Comparison of ENCODE assay signal across 27 mouse cellular contexts in the genomic region with DNA sequence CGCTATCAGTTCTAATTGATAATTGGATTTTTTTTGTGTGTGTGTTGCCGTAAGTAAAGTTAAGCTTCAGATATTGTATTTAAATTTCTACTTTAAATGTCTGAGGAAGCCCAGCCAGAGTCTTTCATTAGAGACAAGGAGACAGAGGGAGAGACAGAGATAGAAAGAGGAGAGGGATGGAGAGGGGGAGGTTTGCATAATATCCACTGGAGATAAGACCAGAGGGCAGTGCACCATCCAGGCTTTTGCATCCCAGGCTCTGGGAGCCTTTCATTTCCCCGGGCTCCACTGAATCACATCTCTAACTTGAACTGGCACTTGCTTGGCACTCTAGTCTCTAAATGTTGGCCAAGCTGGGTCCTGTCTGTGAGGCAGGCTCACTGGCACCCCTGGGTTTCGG.
A peak's percentile ranks its signal among the peaks of the same experiment; 100 is the strongest.
DNase-seq lines count a peak whose midpoint lies in the region; ATAC-seq lines count a peak whose summit lies in the region.
"Had no signal": no experiment of that assay in that cellular context is flagged by ENCODE, and none has a peak within 500 bp of the region (broad histone marks: within the 10 kb centered on the region; RNA-seq: fewer than 3 reads in every experiment).

No protein-coding gene starts in this region.

- H3K36me3 ChIP-seq in heart, embryonic 11.5 days (ENCODE audit: control insufficient read depth, insufficient read depth, low read length): no peaks in the 10 kb centered on the region
- H3K36me3 ChIP-seq in hindbrain, embryonic 10.5 days: no peaks in the 10 kb centered on the region
- H3K36me3 ChIP-seq in hindbrain, embryonic 13.5 days: no peaks in the 10 kb centered on the region
- H3K36me3 ChIP-seq in midbrain, embryonic 15.5 days (replicated peaks): no peaks in the 10 kb centered on the region
- H3K36me3 ChIP-seq in midbrain, embryonic 14.5 days (ENCODE audit: control insufficient read depth, insufficient read depth, low read length): no peaks in the 10 kb centered on the region
- H3K36me3 ChIP-seq: embryonic facial prominence, embryonic 10.5 days; embryonic facial prominence, embryonic 15.5 days; kidney, embryonic 15.5 days; limb, embryonic 13.5 days had no signal

- DNase-seq in heart, postnatal 36 days: no peak
- DNase-seq in hindbrain, embryonic 10.5 days (ENCODE audit: low spot score): no peak
- no peak for DNase-seq in midbrain, embryonic 14.5 days
- DNase-seq in lung, adult 18-20 months: no peak
- DNase-seq: adrenal gland, postnatal 25 days; cerebellum, adult 18-20 months; cerebellum, postnatal 14 days; gastrocnemius, adult 2 months; gastrocnemius, postnatal 36 days; kidney, adult 18-20 months; kidney, postnatal 36 days; lung, adult 2 months; lung, postnatal 10 days; thymus, adult 2 months; thymus, postnatal 36 days had no signal

- peak; percentile 29; the same call in 1 of the 2 replicates for ATAC-seq in heart, embryonic 11.5 days (replicated peaks; ENCODE audit: insufficient number of reproducible peaks, low FRiP score, low TSS enrichment)
- no peak for ATAC-seq in hindbrain, embryonic 13.5 days (ENCODE audit: low FRiP score)
- no peak for ATAC-seq in midbrain, embryonic 15.5 days (replicated peaks)
- no peak for ATAC-seq in midbrain, embryonic 14.5 days (ENCODE audit: low FRiP score, low TSS enrichment)
- ATAC-seq: CD4-positive, CD25-positive, alpha-beta regulatory T cell, adult 4 months; forebrain, embryonic 16.5 days; hindbrain, embryonic 16.5 days had no signal

- intact Hi-C loops in heart, postnatal 36 days (cut with DNase I): no loop called here

- H3K9me3 ChIP-seq in heart, embryonic 11.5 days (replicated peaks; ENCODE audit: control insufficient read depth, low read length): no peaks in the 10 kb centered on the region
- H3K9me3 ChIP-seq in hindbrain, embryonic 10.5 days: peaks cover 6% of the 10 kb centered on the region; the same call in 1 of the 2 replicates
- no peaks in the 10 kb centered on the region for H3K9me3 ChIP-seq in hindbrain, embryonic 13.5 days
- no peaks in the 10 kb centered on the region for H3K9me3 ChIP-seq in midbrain, embryonic 15.5 days
- H3K9me3 ChIP-seq in midbrain, embryonic 14.5 days (ENCODE audit: control insufficient read depth, low read length): no peaks in the 10 kb centered on the region; the same call in 1 of the 2 replicates
- H3K9me3 ChIP-seq: embryonic facial prominence, embryonic 10.5 days; embryonic facial prominence, embryonic 15.5 days; kidney, embryonic 15.5 days had no signal

- H3K9ac ChIP-seq in heart, embryonic 11.5 days (ENCODE audit: low read depth, low read length): peak overlapping the region; percentile 34; the same call in 1 of the 2 replicates
- no peak overlapping the region for H3K9ac ChIP-seq in hindbrain, embryonic 13.5 days
- no peak overlapping the region for H3K9ac ChIP-seq in midbrain, embryonic 15.5 days
- H3K9ac ChIP-seq in midbrain, embryonic 14.5 days (replicated peaks; ENCODE audit: low read length): no peak overlapping the region
- H3K9ac ChIP-seq: embryonic facial prominence, embryonic 15.5 days; kidney, embryonic 15.5 days; limb, embryonic 13.5 days had no signal

- no peaks in the 10 kb centered on the region; the same call in 1 of the 2 replicates for H3K27me3 ChIP-seq in heart, embryonic 11.5 days (ENCODE audit: control insufficient read depth, insufficient read depth, low read length)
- no peaks in the 10 kb centered on the region for H3K27me3 ChIP-seq in hindbrain, embryonic 10.5 days (ENCODE audit: insufficient read depth, poor library complexity, severe bottlenecking)
- H3K27me3 ChIP-seq in hindbrain, embryonic 13.5 days: no peaks in the 10 kb centered on the region
- no peaks in the 10 kb centered on the region for H3K27me3 ChIP-seq in midbrain, embryonic 15.5 days (replicated peaks)
- H3K27me3 ChIP-seq in midbrain, embryonic 14.5 days (ENCODE audit: control insufficient read depth, insufficient read depth, low read length): no peaks in the 10 kb centered on the region
- H3K27me3 ChIP-seq: embryonic facial prominence, embryonic 15.5 days; kidney, embryonic 15.5 days had no signal

- H3K27ac ChIP-seq in heart, embryonic 11.5 days (ENCODE audit: low read depth, low read length): peak overlapping the region; percentile 76
- H3K27ac ChIP-seq in hindbrain, embryonic 10.5 days: peak overlapping the region; percentile 72; the same call in 1 of the 2 replicates
- no peak overlapping the region for H3K27ac ChIP-seq in hindbrain, embryonic 13.5 days
- H3K27ac ChIP-seq in midbrain, embryonic 15.5 days: 0 out of 2 replicates have a peak overlapping the region, but pooled peaks have one; percentile 4
- H3K27ac ChIP-seq in midbrain, embryonic 14.5 days (replicated peaks; ENCODE audit: low read depth, low read length): no peak overlapping the region
- H3K27ac ChIP-seq: embryonic facial prominence, embryonic 10.5 days; embryonic facial prominence, embryonic 15.5 days; gastrocnemius, adult 2 months; kidney, embryonic 15.5 days; layer of hippocampus, adult 2 months; limb, embryonic 13.5 days; macrophage had no signal

- H3K4me3 ChIP-seq in heart, embryonic 11.5 days (ENCODE audit: low read depth, low read length): peak overlapping the region; percentile 18
- no peak overlapping the region for H3K4me3 ChIP-seq in hindbrain, embryonic 10.5 days
- no peak overlapping the region for H3K4me3 ChIP-seq in hindbrain, embryonic 13.5 days
- H3K4me3 ChIP-seq in midbrain, embryonic 15.5 days: no peak overlapping the region
- H3K4me3 ChIP-seq in midbrain, embryonic 14.5 days (replicated peaks; ENCODE audit: low read depth, low read length): no peak overlapping the region
- H3K4me3 ChIP-seq: embryonic facial prominence, embryonic 10.5 days; embryonic facial prominence, embryonic 15.5 days; gastrocnemius, adult 2 months; kidney, embryonic 15.5 days; layer of hippocampus, adult 2 months; limb, embryonic 13.5 days had no signal

- H3K4me2 ChIP-seq in heart, embryonic 11.5 days: peak overlapping the region; percentile 46
- no peak overlapping the region for H3K4me2 ChIP-seq in hindbrain, embryonic 13.5 days
- H3K4me2 ChIP-seq in midbrain, embryonic 15.5 days: no peak overlapping the region
- H3K4me2 ChIP-seq in midbrain, embryonic 14.5 days (ENCODE audit: low read length): no peak overlapping the region
- H3K4me2 ChIP-seq: embryonic facial prominence, embryonic 15.5 days; kidney, embryonic 15.5 days; limb, embryonic 13.5 days had no signal

- peaks cover 11% of the 10 kb centered on the region for H3K4me1 ChIP-seq in heart, embryonic 11.5 days (ENCODE audit: control insufficient read depth, insufficient read depth, low read length)
- H3K4me1 ChIP-seq in hindbrain, embryonic 10.5 days (replicated peaks): peaks cover 3% of the 10 kb centered on the region; the same call in 1 of the 2 replicates
- peaks cover 13% of the 10 kb centered on the region; the same call in 1 of the 2 replicates for H3K4me1 ChIP-seq in hindbrain, embryonic 13.5 days (replicated peaks)
- peaks cover 18% of the 10 kb centered on the region for H3K4me1 ChIP-seq in midbrain, embryonic 15.5 days
- peaks cover 8% of the 10 kb centered on the region for H3K4me1 ChIP-seq in midbrain, embryonic 14.5 days (ENCODE audit: control insufficient read depth, insufficient read depth, low read length)
- H3K4me1 ChIP-seq: embryonic facial prominence, embryonic 15.5 days; limb, embryonic 13.5 days had no signal

- WGBS in heart, embryonic 11.5 days (ENCODE audit: insufficient replicate concordance): 62% methylated on average over 4 of the region's 4 CpGs
- 88% methylated on average over 4 of the region's 4 CpGs for WGBS in hindbrain, embryonic 10.5 days
- WGBS in hindbrain, embryonic 13.5 days: 85% methylated on average over 4 of the region's 4 CpGs
- 79% methylated on average over 4 of the region's 4 CpGs for WGBS in midbrain, embryonic 15.5 days
- WGBS in midbrain, embryonic 14.5 days: 82% methylated on average over 4 of the region's 4 CpGs

Comparison
In these comparisons a context has a peak if more than half of its experiments do, and no peak if none do; other contexts are left out.
1. H3K27ac ChIP-seq: peak in heart, embryonic 11.5 days (single experiment), hindbrain, embryonic 10.5 days (single experiment) and midbrain, embryonic 15.5 days (single experiment); none in hindbrain, embryonic 13.5 days (single experiment) and midbrain, embryonic 14.5 days (single experiment).